Mouse (Mus musculus) G1E (cell line): ENCODE measurements around the gene Cyp46a1. TPM values are rescaled to one million over a fixed set of nuclear protein-coding genes. Genes with fewer than 3 reads are reported as not detected.

Source experiments
- ATAC-seq: 2 replicates; pipeline ENCODE4 v1.8.0; 2016; ENCODE audit warnings: mild to moderate bottlenecking; ENCODE audit not compliant: insufficient number of reproducible peaks, poor library complexity, low FRiP score, severe bottlenecking; ENCODE audit errors: extremely low read depth
- DNase-seq: peaks from one replicate; pipeline ENCODE4 v3.0.0; 2012; ENCODE audit warnings: low spot score
- H3K27me3 ChIP-seq: 2 replicates; pipeline ENCODE4 v1.6.1; 2012; ENCODE audit warnings: mild to moderate bottlenecking, low read length, inconsistent platforms; ENCODE audit not compliant: insufficient read depth
- H3K36me3 ChIP-seq: replicated peaks from 2 replicates; pipeline ENCODE3; 2012; ENCODE audit warnings: mild to moderate bottlenecking, inconsistent platforms
- H3K4me1 ChIP-seq: 2 replicates; pipeline ENCODE4 v1.6.1; 2012; ENCODE audit warnings: low read depth, low read length, inconsistent platforms, mixed read lengths; ENCODE audit not compliant: insufficient read depth
- H3K4me3 ChIP-seq: 2 replicates; pipeline ENCODE4 v1.5.1; 2012; ENCODE audit warnings: low read depth, mild to moderate bottlenecking, inconsistent platforms, low read length, moderate library complexity, mixed read lengths
- H3K9me3 ChIP-seq: replicated peaks from 2 replicates; pipeline ENCODE4 v1.6.1; 2012; ENCODE audit warnings: inconsistent platforms
- CTCF ChIP-seq: IDR thresholded peaks from 2 replicates; pipeline ENCODE4 v1.5.1; 2012; ENCODE audit warnings: low read depth, low read length, inconsistent platforms, mixed read lengths
- GATA1 ChIP-seq: IDR thresholded peaks from 2 replicates; pipeline ENCODE4 v1.6.1; 2012; ENCODE audit warnings: borderline replicate concordance, low read length, inconsistent platforms, mixed read lengths
- GATA2 ChIP-seq: IDR thresholded peaks from 2 replicates; pipeline ENCODE4 v1.6.1; 2012; ENCODE audit warnings: low read depth, low read length, inconsistent platforms, borderline replicate concordance
- POLR2AphosphoS5 ChIP-seq: IDR thresholded peaks from 2 replicates; pipeline ENCODE4 v1.6.1; 2012; ENCODE audit warnings: low read depth, low read length, inconsistent platforms; ENCODE audit not compliant: insufficient replicate concordance
- TAL1 ChIP-seq: conservative IDR thresholded peaks from 2 replicates; pipeline ENCODE4 v1.6.1; 2012; ENCODE audit warnings: low read depth, low read length, inconsistent platforms, mixed read lengths
- polyA plus RNA-seq: library from polyadenylated mRNA; stranded (reverse); fragments of >175 nt; gene quantifications from 2 replicates; pipeline ENCODE4 v1.2.3, GENCODE M21; 2012
- total RNA-seq, 2 experiments: library from RNA; stranded (forward) in 1 of 2; stranded (reverse) in 1 of 2; fragments of 200-1000 nt in 1 of 2; fragments of >200 nt in 1 of 2; fragmentation: Nextera tagmentation in 1 of 2; gene quantifications; 2 replicates each; pipeline ENCODE4 v1.2.3; 2014 to 2017

The Cyp46a1 gene
- total and polyA plus RNA-seq, 3 experiments = 0.55 TPM; not detected in 2

- Histone ChIP-seq H3K36me3 (no peaks in the 10 kb centered on the region), H3K4me3 (no peak overlapping the region), H3K27me3 (no peaks in the 10 kb centered on the region; the same call in 1 of the 2 replicates), H3K4me1 (no peaks in the 10 kb centered on the region), H3K9me3 (peaks cover 85% of the 10 kb centered on the region)
- DNase-seq (no peak), ATAC-seq (no peak)
- TF ChIP-seq GATA1 (no peak), GATA2 (no peak), TAL1 (no peak), POLR2AphosphoS5 (no peak), CTCF (no peak)
Observed at GRCm38 (mm10) chr12:108305172-108305571, 29.0 kb upstream of the Cyp46a1 start.

GRCm38 (mm10) chr12:108305812-108306794, 28.1 kb upstream of the Cyp46a1 start, which contains the start of gene Hhipl1:
Hhipl1 (plus strand) TSS chr12:108306270.
- H3K36me3 ChIP-seq = no peaks in the 10 kb centered on the region
- no peaks in the 10 kb centered on the region for H3K4me1 ChIP-seq
- no peak for DNase-seq
- H3K9me3 ChIP-seq = peaks cover 88% of the 10 kb centered on the region
- peak within 1 kb of the TSS; percentile 11; the same call in 1 of the 2 replicates for H3K4me3 ChIP-seq
- no peaks in the 10 kb centered on the region; the same call in 1 of the 2 replicates for H3K27me3 ChIP-seq
- no peak for ATAC-seq
- TF ChIP-seq TAL1 = no peak
- TF ChIP-seq GATA2 = no peak
- no peak for TF ChIP-seq GATA1
- TF ChIP-seq CTCF = no peak
- no peak for TF ChIP-seq POLR2AphosphoS5

- no peak for ATAC-seq
- H3K9me3 ChIP-seq = peaks cover 93% of the 10 kb centered on the region
- DNase-seq = no peak
- peaks cover 5% of the 10 kb centered on the region; the same call in 1 of the 2 replicates for H3K27me3 ChIP-seq
- no peaks in the 10 kb centered on the region for H3K36me3 ChIP-seq
- TF ChIP-seq CTCF (no peak), POLR2AphosphoS5 (no peak), GATA2 (no peak), TAL1 (no peak), GATA1 (no peak)
- no peaks in the 10 kb centered on the region for H3K4me1 ChIP-seq
- no peak overlapping the region for H3K4me3 ChIP-seq
Observed at GRCm38 (mm10) chr12:108307553-108307952, 26.6 kb upstream of the Cyp46a1 start.

- TF ChIP-seq GATA1 (no peak), CTCF (no peak)
- Histone ChIP-seq H3K36me3 (no peaks in the 10 kb centered on the region), H3K4me1 (no peaks in the 10 kb centered on the region), H3K4me3 (no peak overlapping the region; the same call in 1 of the 2 replicates), H3K27me3 (peaks cover 5% of the 10 kb centered on the region; the same call in 1 of the 2 replicates), H3K9me3 (peaks cover 96% of the 10 kb centered on the region)
- ATAC-seq (no peak), DNase-seq (no peak)
Observed at GRCm38 (mm10) chr12:108308363-108308856, 25.8 kb upstream of the Cyp46a1 start.

GRCm38 (mm10) chr12:108309116-108309794, 24.9 kb upstream of the Cyp46a1 start:
- Histone ChIP-seq H3K9me3 (peaks cover 97% of the 10 kb centered on the region), H3K4me1 (no peaks in the 10 kb centered on the region), H3K36me3 (no peaks in the 10 kb centered on the region), H3K4me3 (no peak overlapping the region), H3K27me3 (peaks cover 5% of the 10 kb centered on the region; the same call in 1 of the 2 replicates)
- TF ChIP-seq GATA1 (no peak), GATA2 (no peak), CTCF (no peak), POLR2AphosphoS5 (no peak), TAL1 (no peak)
- ATAC-seq (no peak), DNase-seq (no peak)

- no peak for ATAC-seq
- no peak overlapping the region for H3K4me3 ChIP-seq
- H3K27me3 ChIP-seq = peaks cover 5% of the 10 kb centered on the region; the same call in 1 of the 2 replicates
- no peak for DNase-seq
- no peaks in the 10 kb centered on the region for H3K36me3 ChIP-seq
- H3K9me3 ChIP-seq = peaks cover 95% of the 10 kb centered on the region
- no peaks in the 10 kb centered on the region for H3K4me1 ChIP-seq
- no peak for TF ChIP-seq POLR2AphosphoS5
- no peak for TF ChIP-seq CTCF
Observed at GRCm38 (mm10) chr12:108310041-108310440, 24.1 kb upstream of the Cyp46a1 start.
